Mouse (Mus musculus): ENCODE measurements at regions not wholly inside any gene's neighbourhood (a gene's known extent, or its start where the extent isn't known, plus 50 kb on each side); places are given as distances from the start of the nearest gene placed in this dataset.

DNA sequence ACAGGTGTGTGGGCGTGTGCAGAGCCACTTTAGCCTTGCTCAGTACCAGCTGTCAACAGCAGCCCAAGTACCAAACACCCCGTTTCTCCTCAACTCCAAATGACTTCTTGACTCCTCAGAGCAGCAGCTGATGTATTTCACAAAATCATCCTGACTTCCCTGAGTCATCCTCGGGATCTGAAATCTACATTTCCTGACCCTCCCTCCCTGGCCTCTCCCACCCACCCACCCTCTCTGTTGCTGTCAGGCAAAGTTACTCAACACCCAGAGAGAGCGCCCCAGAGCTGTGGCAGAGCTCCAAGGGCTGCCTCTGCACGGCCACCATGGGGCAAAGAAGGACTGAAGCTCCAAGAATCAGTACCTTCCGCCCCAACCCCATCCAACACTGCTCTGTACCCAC lies 83.5 kb upstream of the Cyp1b1 start:
- no peak for DNase-seq (ENCODE audit: low read depth, low spot score)

DNA sequence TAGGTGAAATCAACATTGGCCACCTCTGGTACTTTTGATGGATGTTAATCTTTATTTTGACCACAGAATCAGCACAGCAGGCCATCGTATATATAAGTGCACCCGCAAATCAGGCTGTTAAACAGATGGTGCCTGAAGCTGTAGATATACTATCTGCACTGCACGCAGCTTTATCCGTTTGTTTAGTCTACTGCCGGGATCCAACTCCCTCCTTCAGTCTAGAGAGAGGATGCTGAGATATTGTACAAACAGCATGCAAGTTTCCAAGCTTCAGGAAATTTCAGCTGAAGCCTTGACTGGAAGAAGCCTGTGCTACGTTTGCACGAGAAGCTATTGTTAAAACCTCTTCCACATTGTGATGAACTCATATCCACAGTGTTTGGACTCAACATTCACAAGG lies 75.3 kb upstream of the Cyp1b1 start:
- no peak for DNase-seq (ENCODE audit: low read depth, low spot score)

DNA sequence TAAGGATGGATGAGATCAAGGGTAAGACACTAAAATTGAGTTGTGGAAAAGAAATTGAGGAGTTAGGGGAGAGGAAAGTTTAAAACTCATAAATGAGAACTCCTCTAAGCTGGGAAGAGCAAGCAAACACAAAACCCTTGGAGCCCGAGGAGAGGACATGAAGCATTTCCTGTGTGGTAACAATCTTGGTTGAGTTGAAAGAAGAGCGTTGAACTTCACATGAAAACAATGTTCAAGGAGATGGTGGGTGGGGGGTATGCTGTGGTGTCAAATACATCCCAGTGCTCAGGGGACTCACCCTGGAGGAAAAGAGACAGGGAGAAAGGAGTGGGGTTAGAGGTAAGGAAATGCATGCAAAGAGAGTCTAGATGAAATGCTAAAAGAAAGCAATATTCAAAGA lies 72.3 kb upstream of the Cyp1b1 start:
- DNase-seq (ENCODE audit: low read depth, low spot score), result no peak

DNA sequence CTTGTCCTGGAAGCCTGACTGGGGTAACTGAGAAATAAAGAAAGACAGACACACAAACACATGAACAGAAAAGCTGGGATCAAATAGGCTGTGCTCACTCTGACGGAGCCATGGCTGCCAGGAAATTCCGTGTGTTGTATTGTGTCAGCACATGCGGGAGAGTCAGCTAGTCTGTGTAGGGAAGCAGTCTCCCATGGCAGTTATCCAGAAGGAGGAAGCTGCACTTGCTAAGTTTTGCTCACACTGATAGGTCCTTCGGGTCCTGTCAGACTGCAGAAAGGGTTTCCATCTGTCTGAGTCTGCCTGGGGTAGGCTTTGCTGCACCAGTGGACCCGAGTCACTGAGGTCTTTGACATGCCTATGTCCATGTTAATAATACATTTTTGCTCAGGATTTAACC lies 71.8 kb upstream of the Cyp1b1 start:
- no peak for DNase-seq (ENCODE audit: low read depth, low spot score)

DNA sequence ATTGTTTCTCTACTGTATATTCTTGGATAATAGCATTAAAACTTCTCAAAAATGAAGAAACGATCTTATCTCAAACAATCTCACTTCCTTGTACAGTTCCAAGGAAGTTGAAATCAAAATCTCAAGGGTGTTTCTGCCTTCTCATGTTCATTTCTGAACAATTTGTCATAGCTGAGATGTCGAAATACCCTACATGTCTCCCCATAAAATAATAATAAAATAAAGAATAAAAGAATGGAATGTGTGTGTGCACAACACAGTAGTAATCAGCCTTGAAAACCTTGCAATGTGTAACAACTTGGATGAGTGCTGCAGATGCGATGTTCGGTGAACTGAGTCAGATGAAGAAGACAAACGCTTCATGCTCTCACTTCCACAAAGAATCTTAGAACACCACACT lies 71.4 kb upstream of the Cyp1b1 start:
- DNase-seq (ENCODE audit: low read depth, low spot score), result no peak

DNA sequence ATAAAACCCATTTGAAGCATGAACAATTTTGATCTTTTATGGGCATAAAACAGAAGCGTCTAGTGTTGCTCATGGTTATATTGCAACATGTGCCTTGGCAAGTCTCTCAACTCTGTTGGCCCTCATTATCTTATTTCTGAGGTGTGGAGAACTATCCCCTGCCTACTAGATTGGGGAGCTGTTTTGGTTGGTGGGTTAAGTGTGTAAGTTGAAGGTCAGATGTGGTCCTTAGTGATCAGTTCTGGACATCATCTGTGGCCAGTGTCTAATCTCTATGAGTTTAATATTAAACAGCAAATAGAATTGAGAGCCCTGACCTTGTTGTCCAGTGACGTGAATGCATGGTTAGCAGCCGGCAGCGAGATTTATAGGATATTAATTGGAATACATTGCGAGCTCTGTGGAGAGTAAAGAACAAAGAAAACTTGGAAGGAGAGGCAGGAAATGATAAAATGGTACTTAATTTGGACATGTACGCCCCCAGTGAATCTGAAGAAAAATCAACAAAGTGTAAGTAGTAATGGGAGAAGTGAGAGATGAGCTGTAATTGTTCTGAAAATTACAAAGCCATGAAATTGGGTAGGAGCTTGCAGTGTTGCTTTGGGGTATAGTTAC lies 69.5 kb upstream of the Cyp1b1 start:
- DNase-seq (ENCODE audit: low read depth, low spot score), result no peak

DNA sequence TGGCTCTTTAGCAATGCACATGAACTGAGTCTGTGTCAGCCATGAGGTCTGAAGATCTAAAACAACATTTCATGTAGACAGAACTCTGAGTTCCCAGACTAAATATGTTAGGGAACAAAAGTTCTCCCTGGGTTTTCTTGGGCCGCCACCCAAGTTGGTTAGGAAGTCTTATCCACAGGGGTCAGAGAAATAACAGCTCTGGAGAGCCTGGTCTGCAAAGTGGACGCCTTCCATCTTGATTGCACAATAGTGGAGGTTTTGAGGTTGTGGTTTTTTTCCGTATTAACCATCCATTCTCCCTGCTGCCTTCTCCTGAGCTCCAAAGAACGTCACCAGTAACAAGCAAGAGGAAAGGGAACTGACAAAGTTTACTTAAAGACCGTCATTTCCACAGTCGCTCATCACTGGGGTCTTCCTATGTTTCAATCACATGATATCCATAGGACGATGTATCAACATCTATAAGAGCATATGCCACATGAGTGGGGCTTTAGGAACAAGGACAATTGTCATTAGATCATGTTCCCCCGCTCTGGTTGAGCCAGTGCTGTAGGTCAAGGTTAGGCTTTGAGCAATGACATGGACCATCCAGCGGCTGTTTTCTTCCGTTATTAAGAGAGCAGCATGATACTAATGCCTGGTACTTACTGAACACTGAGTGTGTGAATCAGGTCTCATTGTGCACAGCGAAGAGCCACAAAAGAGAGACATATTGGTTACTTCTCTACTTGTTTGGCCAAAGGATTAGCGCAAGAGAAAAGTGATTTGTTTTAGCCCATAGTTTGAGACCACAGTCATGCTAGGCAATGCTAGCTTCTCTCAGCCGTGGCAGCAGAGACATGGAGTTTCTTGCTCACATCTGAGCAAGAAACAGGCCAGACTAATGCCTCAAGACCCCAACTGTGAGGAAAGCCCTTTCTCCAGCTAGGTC lies 67.1 kb upstream of the Cyp1b1 start:
- DNase-seq (ENCODE audit: low read depth, low spot score), result no peak

DNA sequence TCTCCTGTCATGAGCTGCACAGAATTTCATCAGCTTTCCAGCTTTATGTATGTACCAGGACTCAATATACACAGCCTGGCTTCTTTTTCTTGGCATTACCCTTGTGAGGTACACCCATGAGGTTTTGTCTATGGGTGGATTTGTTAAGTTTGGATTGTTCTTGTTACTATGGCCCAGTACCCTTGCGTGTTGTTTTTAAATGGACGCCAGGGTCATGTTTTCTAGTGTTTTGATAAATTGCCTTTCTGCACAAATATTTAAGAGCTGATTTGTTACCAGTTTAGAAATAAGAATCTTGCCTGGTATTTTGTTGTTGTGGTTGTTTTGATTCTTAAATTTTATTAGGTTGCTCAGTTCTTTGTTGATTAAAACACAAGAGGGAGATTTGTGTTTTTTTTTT lies 66.4 kb upstream of the Cyp1b1 start:
- no peak for DNase-seq (ENCODE audit: low read depth, low spot score)

DNA sequence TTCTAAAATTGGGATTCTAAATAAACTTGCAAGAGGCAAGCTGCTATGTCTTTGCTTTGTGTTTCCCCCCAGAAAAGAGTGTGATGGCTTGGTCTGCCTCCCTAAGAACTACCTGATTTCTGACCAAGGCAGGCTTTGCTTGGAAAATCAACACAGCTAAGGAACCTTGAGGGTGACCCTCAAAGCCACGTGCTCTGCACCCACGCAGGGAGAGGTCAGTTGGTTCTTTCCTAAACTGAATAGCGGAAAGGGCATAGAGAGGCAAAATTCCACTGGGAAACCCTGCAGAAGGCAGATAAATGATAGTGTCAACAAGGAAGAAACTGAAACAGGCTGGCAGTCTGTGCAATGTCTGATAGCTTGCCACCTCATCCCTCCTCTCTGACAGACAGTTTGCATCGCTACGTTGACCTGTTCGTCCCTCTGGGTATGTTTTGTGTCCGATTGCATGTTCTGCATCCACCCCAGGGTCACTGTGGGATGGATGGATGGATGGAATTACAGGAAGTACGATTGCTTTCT lies 63.1 kb upstream of the Cyp1b1 start:
- DNase-seq (ENCODE audit: low read depth, low spot score), result no peak

DNA sequence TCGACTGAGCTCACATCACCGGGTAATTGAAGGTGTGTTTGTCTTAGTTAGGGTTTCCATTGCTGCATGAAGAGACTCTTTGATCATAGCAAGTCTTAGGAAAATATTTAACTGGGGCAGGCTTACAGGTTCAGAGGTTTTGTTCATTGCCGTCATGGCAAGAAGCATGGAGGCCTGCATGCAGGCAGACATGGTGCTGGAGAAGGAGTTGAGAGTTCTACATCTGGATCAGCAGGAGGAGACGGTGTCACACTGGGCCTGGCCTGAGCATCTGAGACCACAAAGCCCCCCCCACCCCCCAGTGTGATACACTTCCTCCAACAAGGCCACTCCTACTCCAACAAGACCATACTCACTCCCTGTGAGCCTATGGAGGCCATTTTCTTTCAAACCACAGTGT lies 61.3 kb upstream of the Cyp1b1 start:
- no peak for DNase-seq (ENCODE audit: low read depth, low spot score)

DNA sequence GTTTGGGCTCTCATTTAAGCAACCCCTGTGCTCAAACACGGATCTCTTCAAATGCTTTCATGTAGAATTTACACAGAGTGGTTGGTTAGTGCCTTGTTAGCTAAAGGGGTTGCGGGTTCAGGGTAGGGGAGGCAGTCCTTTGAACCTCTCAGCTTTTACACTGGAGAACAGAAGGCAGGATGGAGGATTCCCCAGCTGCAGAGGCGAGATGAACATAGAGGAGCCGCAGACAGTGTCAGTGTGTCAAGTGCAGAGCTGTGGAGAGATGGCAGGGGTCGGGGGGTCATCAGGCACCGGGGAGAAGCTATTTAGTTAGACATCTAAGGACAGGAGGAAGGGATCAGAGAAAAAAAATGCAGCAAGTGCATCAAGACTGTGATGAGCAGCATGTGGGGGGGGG lies 60.4 kb upstream of the Cyp1b1 start:
- DNase-seq (ENCODE audit: low read depth, low spot score), result no peak

DNA sequence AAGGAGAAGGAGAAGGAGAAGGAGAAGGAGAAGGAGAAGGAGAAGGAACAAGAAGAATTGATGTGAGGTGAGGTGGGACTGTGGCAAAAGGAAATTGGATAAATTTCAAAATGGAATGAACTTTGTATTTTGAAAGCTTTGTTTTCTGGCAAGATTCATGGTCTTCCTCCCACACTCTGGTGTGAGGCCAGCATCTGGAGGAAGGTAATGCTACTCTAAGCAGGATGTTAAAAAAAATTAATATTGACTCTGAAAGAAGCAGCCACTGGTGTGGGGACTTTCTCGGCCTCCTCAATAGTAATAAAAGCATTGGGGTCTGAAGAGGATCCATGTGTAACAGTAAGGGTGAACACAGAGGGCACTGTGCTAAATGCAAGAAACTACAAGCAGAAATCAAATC lies 59.4 kb upstream of the Cyp1b1 start:
- no peak for DNase-seq (ENCODE audit: low read depth, low spot score)

DNA sequence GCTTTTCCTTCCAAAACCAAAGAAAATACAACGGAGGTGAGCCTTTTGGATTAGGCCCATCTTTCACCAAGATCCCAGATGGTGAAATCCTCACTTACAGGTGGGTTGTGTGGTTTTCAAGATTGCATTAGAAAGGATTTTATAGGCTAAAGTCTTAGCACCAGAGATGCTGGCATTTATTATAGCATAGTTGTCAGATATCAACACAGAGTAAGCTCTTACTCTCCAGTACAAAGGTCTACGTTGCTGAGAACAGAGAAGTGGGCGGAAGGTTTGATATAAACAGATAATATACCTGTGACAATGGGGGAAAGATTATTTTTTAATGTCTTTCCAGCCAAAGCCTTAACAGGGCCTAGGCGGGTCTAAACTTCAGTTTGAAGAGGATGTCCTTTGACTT lies 57.4 kb upstream of the Cyp1b1 start:
- no peak for DNase-seq (ENCODE audit: low read depth, low spot score)

DNA sequence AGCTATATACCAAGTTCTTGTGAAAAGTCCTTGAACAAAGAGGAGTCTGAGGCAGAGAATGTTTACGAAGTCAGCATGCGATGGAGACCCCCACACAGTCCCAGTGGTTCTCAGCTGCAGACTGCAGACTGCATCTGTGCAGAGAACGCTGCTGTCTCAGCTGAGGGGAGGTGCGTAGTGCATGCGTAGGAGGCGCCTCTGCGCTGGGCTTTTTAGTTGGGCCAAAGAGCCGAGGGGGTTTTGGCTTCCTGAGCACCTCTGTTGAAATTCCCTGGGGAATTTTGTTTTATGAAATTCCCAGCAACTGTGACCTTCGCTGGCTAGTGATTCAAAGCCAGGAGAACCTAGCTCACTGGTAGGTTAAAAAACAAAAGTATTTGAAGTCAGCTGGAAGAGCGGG lies 56.9 kb upstream of the Cyp1b1 start:
- no peak for DNase-seq (ENCODE audit: low read depth, low spot score)

DNA sequence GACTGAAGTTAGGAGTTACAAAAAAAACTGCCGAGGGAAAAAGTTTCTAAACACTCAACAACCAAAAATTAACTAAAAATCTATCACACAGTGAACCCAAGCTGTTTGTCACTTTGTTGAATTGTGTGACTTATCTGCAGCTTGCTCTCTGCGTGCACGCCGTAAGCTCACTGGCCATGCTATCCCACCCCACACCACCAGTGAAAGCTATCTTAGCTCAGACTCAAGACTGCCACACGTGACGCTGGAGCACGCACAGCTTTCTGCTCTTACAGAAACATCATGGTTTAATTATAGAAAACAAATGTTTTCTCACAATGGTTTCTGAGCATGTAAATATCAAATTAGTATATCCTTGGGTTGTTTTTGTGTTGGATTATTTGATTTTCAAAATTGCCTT lies 56.0 kb upstream of the Cyp1b1 start:
- no peak for DNase-seq (ENCODE audit: low read depth, low spot score)

DNA sequence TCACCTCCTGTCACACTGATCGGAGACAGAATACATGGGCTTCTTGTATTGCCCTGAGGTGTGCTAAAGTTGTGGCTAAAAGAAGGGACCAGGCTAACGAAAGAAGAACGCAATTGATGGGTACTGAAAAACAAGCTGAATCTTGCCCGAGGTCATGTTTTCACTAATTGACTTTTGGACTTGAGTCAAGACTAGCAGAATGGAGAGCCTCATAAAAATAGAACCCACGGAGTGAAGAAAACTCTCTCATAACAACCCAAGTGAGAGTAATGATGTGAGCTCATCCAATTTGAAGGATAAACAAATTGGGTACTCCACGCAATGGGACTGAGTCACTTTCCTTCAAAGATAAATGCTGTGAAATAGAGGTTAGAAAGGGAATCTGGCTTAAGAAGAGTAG lies 55.0 kb upstream of the Cyp1b1 start:
- no peak for DNase-seq (ENCODE audit: low read depth, low spot score)

DNA sequence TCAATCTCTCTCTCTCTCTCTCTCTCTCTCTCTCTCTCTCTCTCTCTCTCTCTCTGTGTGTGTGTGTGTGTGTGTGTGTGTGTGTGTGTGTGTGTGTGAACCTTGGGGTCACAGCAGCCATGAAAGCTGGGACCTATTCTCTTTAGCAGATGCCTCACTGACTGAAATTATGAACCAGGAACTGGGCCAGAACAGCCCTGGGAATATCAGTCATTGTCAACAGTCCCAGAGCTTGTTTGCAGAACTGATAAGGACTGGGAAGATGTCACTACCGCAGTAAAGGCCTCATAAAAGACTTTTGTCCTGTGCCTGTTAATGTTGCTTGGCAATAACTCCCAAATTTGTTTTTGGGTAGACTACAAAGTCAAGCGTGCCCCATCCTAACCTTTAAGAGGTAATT lies 53.2 kb upstream of the Cyp1b1 start:
- no peak for DNase-seq (ENCODE audit: low read depth, low spot score)

DNA sequence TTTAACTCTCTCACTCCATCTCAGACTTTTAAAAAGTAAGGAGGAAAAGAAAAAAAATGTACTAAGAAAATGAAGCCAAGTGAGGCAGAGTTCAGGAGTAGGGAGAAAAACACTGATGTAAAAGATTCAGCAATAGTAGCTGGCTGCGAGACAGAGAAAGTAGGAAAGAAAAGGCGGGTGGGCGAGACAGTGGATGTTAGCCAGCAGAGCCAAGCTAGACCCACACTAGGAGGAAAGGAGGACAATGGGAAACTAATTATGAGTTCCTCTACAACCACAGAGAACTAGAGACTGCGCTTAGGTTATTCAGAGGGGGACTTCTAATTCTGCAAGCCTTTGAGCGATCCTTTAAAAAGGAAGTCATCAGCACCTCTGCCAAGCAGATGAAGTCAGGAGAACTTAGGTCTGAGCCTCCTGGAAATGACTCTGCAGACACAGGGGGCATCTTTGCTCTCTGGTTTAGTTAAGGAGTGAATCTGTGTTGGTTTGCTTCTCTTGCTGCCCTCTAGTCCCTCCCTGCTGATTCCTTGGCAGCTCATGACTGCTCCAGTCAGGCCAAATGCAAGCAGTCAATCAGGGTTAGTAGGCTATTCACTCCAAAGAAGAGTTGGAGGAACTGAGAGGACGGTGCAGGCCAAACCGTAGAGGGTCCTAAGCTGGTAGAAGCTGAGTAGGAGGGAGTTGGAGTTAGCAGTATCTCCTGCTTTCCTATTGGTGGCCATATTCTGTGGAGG lies 50.4 kb upstream of the Cyp1b1 start:
- peak; percentile 37 for DNase-seq (ENCODE audit: low read depth, low spot score)
